Mouse (Mus musculus): Measurements from ENCODE around the gene Spsb1.

- TF ChIP-seq POLR2A (IDR thresholded peaks at IDR 0.05; ENCODE audit: insufficient read depth, low read depth, low read length) (no peak), CTCF (IDR thresholded peaks at IDR 0.05; ENCODE audit: insufficient read depth, low read depth, low read length) (no peak)
These were observed 78.1 kb downstream of the Spsb1 start for GRCm38 (mm10) chr4:149876761-149877160.
